Mouse (Mus musculus) ovary, adult 18-20 months (tissue): Measurements from ENCODE around the gene Dpf1.

Experiments
- DNase-seq: peaks from one replicate; pipeline ENCODE4 v3.0.0; 2022; ENCODE audit warnings: low spot score, mixed read lengths

The Dpf1 gene

DNA sequence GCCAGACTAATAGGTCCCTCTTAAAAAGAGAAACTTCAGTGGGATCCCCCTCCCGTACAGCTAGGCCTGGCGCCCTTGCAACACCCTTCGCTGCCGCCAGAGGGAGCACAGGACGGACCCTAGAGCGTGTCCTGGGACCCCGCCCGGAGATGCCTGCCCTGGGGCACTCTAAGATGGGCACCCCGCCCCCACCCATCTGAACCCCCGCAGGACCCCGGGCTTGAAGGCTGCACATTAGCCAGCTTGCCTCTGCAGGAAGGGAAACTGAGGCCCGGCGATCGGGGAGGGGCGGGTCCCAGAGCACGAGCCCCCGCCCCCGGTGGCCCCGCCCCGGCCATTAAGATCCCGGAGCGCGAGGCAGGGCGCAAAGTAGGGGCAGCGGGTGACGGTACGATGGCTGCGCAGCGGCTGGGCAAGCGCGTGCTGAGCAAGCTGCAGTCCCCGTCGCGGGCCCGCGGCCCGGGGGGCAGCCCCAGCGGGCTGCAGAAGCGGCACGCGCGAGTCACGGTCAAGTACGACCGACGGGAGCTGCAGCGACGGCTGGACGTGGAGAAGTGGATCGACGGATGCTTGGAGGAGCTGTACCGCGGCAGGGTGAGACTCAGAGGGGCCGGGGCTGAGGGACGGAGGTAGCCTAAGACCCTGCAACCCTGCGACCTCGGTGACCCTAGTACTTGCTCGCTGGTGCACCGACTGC, 14.7 kb upstream of the Dpf1 start, which contains the start of gene Ppp1r14a:
Gene Ppp1r14a (plus strand): TSS at position 367 of the 697 bp plus-strand sequence.
- DNase-seq, result no peak

DNA sequence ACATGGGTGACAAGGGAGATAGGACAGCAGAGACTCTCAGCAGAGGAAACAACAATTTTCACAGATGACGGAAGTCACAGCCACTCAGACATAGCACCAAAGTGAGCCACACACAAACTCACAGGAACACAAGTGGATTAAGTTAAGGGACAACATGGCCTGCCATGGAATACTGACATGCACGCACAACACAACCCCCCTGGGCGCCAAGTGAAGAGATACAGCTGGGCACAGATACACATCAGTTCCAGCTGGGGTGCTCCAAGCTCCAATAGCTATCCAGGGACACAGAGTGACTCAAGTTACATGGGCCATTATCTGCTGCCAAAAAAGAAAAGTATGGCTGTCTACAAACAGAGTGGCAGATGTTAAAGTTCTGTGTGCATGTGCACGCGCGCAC, 13.9 kb upstream of the Dpf1 start:
- DNase-seq, result no peak

- no peak for DNase-seq
These were observed 12.9 kb upstream of the Dpf1 start for GRCm38 (mm10) chr7:29290691-29291485.

DNA sequence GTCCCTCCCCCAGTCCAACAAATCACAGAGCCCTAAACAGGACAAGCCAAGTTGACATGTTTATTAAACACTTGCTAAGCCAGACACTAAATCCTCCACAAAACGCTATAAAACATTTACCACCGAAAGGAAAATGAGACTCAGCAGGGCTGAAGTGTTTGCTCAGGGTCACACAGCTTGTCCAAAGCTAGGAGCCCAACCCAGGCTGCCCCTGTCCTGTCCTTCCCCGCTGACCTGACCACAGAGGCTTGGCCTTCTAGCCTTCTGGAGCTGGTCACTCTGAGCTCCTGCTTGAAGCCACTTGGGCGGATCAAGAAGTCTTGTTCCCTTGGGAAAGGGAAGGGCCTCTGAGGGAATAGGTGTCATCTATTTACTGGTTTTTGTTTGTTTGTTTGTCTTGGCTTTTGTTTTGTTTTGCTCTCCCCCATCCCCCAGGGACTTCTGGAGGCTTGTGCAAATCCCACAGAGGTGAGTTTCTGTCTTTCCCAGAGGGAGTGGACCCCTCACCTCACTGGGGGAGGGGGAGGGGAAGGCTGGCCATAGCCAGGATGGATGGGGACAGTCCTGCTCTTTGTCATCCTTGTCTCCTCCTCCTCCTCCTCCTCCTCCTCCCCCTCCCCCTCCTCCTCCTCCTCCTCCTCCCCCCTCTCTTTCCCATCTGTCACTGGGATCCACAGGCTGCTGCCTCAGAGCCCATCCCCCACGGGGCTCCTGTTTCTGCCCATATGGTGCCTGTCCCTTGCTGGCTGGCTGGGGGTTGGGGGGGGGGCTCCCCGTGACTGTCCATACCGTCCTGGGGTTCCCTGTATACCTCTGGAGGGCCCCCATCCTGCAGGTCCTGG, 11.9 kb upstream of the Dpf1 start:
- peak; percentile 66 for DNase-seq

GRCm38 (mm10) chr7:29292458-29293098, 11.2 kb upstream of the Dpf1 start:
- DNase-seq, result no peak

- peak; percentile 66 for DNase-seq
These were observed 10.4 kb upstream of the Dpf1 start for GRCm38 (mm10) chr7:29293131-29294065.

DNA sequence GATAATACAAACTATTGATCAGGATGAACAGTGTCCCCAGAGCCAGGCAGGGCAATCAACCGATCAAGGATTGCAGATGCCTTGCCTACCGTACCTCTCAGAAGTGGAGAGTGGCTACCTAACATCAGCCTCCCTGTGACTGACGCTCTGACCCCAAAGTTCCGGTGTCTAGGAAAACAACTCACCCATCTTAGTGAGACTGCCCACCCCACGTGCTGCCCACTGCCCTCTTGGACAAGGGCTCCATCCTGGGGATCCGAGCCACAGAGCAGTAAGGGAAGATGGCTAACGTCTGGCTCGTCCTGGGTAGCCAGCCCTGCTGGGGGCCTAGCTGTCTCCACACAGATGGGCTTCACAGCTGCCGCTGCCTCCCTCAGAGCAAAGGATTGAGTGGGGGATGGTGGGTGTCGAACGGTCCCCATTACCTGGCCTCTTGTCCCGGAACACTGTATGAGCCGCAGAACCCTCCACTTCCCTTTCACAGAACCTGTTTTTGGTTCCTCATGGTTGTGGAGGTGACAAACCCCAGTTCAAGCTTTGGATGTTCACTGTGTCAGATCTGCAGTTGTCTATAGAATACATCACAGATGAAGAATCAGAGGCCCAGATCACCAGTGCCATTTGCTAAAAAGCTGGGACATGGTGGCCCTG, 9.5 kb upstream of the Dpf1 start:
- DNase-seq, result no peak

DNA sequence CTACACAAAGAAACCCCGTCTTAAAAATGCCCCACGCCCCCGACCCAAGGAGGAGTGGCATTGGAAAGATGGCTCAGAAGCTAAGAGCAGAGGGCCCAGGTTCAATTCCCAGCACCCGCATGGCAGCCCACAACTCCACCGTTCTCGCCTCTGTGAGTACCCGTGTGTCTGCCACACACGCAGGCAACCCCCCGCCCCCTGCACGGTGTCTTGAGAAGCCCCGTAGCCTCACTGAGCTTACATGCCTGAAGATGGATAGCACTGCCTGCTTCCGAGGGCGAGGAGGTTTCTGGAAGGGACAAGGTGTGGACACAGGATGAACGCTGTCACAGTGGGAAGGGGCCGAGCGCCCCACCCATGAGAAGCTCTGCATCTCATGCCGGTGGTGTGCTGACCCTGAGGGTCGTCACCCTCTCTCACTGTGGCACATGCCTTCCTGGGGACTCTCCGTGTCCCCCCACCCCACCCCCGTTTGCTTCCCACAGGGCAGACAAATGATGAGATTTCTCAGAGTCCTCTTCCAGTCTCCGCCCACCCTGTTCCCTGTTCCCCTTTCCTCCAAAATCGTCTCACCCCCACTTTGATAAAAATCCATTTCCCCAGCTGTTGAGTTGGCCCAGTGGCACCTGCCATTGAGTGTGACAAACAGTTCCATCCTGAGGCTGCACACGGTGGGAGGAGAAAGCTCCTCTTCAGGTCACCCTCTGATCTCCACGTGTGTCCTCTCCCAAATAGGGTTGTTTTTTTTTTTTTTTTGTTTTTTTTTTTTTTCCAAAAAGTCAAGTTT, 7.7 kb upstream of the Dpf1 start:
- DNase-seq, result no peak

DNA sequence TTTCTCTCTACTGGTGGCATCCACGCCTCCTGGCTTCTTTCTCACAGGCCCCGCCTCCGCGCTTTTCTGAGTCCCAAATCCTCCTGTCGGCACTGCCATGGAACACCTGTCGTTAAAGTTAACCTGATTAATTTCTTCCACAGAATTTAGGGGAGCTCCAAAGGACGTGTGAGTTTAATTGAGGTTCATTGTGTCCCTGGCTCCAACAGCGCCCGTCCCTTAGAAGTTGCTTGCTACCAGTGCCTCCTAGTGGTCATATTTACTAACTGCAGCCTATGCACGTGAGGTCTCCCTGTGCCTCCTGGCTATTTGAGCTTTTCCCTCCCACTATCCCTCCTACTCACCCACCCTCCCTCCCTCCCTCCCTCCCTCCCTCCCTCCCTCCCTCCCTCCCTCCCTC, 6.8 kb upstream of the Dpf1 start:
- no peak for DNase-seq

DNA sequence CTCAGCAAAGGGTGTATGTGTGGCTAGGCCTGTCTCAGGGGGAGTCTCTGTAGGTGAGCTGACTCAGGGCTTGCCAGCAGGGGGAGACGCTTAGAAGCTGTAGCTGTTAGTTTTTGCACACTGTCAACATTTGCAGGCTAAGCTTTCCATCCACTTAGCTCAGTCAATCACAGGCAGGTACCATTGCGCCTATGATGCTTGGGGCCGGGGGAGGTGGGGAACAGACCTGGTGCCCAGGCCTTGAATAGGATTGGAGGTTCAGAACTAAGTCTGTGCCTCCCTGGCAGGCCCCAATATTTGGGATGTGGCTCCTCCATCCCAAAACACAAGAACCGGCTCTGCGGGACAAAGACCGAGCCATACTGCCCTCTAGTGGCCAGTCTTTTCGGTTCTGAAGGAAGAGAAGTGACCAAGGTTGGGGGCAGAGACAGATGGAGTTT, 2.6 kb upstream of the Dpf1 start:
- no peak for DNase-seq

- no peak for DNase-seq
These were observed 1.1 kb upstream of the Dpf1 start for GRCm38 (mm10) chr7:29302641-29303040.

- DNase-seq, result no peak
These were observed 912 bp downstream of the Dpf1 start for GRCm38 (mm10) chr7:29304463-29305262.

- no peak for DNase-seq
These were observed 1.7 kb downstream of the Dpf1 start for GRCm38 (mm10) chr7:29305263-29305988.

- DNase-seq, result no peak
These were observed 2.4 kb downstream of the Dpf1 start for GRCm38 (mm10) chr7:29306108-29306507.

DNA sequence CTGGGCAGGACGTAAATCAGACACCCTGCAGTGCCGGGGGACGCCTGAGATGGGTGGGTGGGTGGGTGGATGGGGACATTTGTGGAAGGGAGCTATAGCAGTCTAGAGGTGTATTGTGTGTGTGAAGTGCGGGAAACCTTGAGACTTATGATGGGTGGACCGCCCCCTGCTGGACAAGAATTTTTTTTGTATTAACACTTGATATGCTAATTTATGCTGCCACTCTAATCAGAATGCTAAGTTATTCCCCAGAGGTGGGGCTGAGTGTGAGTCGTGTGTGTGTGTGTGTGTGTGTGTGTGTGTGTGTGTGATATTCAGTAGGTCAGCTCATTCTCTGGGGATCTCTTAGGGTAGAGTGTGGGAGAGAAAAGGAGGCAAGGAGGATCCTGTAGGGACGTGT, 2.9 kb downstream of the Dpf1 start:
- no peak for DNase-seq

GRCm38 (mm10) chr7:29307350-29308104, 3.8 kb downstream of the Dpf1 start:
- DNase-seq, result peak; percentile 89

- peak; percentile 62 for DNase-seq
These were observed 5.5 kb downstream of the Dpf1 start for GRCm38 (mm10) chr7:29309221-29309721.
